Mouse (Mus musculus): Measurements from ENCODE around the gene Acbd3. TPM values are rescaled to one million over a fixed set of nuclear protein-coding genes. Genes with fewer than 3 reads are reported as not detected.

Gene Acbd3
- total and polyA plus RNA-seq, 3 experiments: 17.8 to 23.2 TPM; not detected in 1

DNA sequence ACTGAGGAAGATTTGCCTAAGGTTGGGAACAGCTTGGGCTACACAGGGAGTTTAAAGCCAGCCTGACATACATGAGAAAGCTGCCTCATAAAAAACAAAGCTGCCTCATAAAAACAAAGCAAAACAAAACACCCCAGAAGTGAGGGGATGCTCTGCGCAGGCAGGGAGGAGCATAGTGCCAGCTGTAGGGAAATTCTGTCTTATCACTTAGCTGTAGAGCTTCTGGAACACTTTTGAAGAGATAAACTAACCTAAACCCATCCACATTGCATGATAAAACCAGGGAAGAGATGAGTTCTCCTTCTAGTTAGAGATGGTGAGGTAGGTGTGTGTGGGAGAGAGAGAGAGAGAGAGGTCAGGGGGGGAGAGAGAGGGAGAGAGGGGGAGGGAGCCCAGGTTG is 3.2 kb upstream of the Acbd3 start:
- Histone ChIP-seq H3K4me3 (ENCODE audit: control insufficient read depth in 1 of 2, insufficient read depth in 1 of 2, low read depth in 2 of 2, low read length in 2 of 2) (no peak overlapping the region), H3K79me2 (ENCODE audit: control insufficient read depth, insufficient read depth, low read length, poor library complexity) (peaks cover 16% of the 10 kb centered on the region), H3K9ac (ENCODE audit: control insufficient read depth, low read depth, low read length, poor library complexity, severe bottlenecking) (no peak overlapping the region), H3K9me3 (replicated peaks; ENCODE audit: insufficient read depth, low read length) (no peaks in the 10 kb centered on the region), H3K27ac (ENCODE audit: control insufficient read depth, low read depth, low read length) (peak overlapping the region; percentile 51), H3K4me1 (ENCODE audit: control insufficient read depth in 1 of 2, insufficient read depth in 2 of 2, low read length in 2 of 2) (peaks cover 23 to 49% of the 10 kb centered on the region in 2 experiments), H3K27me3 (ENCODE audit: control insufficient read depth in 1 of 2, insufficient read depth in 2 of 2, low read length in 2 of 2) (no peaks in the 10 kb centered on the region), H3K36me3 (ENCODE audit: control insufficient read depth in 1 of 2, insufficient read depth in 2 of 2, low read length in 2 of 2) (peaks cover 0 to 39% of the 10 kb centered on the region in 2 experiments; a peak in 2 of 4 replicates)
- DNase-seq (ENCODE audit: low read depth, low spot score): peak; percentile 74
- TF ChIP-seq USF1 (IDR thresholded peaks at IDR 0.05; ENCODE audit: low read depth, low read length) (no peak), NRF1 (IDR thresholded peaks at IDR 0.05; ENCODE audit: insufficient read depth, low read depth, low read length, poor library complexity, severe bottlenecking) (peak; percentile 59; the same call in 1 of the 2 replicates), POLR2AphosphoS2 (IDR thresholded peaks at IDR 0.05; ENCODE audit: low read length) (no peak), ZMIZ1 (IDR thresholded peaks at IDR 0.05; ENCODE audit: low read depth, low read length) (no peak), RAD21 (IDR thresholded peaks at IDR 0.05; ENCODE audit: low read depth, low read length) (no peak), MAZ (IDR thresholded peaks at IDR 0.05; ENCODE audit: low read depth, low read length) (peak; percentile 53; the same call in 1 of the 2 replicates), USF2 (IDR thresholded peaks at IDR 0.05; ENCODE audit: borderline replicate concordance in 1 of 2, insufficient read depth in 1 of 2, low read depth in 1 of 2, low read length in 2 of 2) (no peak), GABPA (IDR thresholded peaks at IDR 0.05; ENCODE audit: low read depth, low read length) (no peak), SMC3 (IDR thresholded peaks at IDR 0.05; ENCODE audit: low read depth, low read length) (0 out of 2 replicates have a peak, but pooled peaks have one; percentile 6), MAFK (IDR thresholded peaks at IDR 0.05; ENCODE audit: borderline replicate concordance, low read depth, low read length) (no peak), MXI1 (IDR thresholded peaks at IDR 0.05; ENCODE audit: low read depth, low read length) (peak; percentile 65), CHD2 (IDR thresholded peaks at IDR 0.05; ENCODE audit: low read length) (no peak), ZKSCAN1 (IDR thresholded peaks at IDR 0.05; ENCODE audit: low read depth, low read length) (no peak), SIN3A (IDR thresholded peaks at IDR 0.05; ENCODE audit: low read length) (peak; percentile 88), ZC3H11A (IDR thresholded peaks at IDR 0.05; ENCODE audit: low read depth, low read length) (no peak), MEF2A (IDR thresholded peaks at IDR 0.05; ENCODE audit: extremely low read depth, insufficient replicate concordance, low read depth, low read length, poor library complexity, severe bottlenecking) (no peak), POLR2A (IDR thresholded peaks at IDR 0.05; ENCODE audit: control insufficient read depth in 1 of 2, insufficient read depth in 1 of 2, low read depth in 1 of 2, low read length in 2 of 2, poor library complexity in 1 of 2) (no peak), KAT2A (conservative IDR thresholded peaks at IDR 0.05; ENCODE audit: low read depth, low read length) (0 out of 2 replicates have a peak, but pooled peaks have one; percentile 37), EP300 (IDR thresholded peaks at IDR 0.05; ENCODE audit: low read depth in 1 of 2, low read length in 2 of 2) (peak; percentile 86 to 89), MAX (IDR thresholded peaks at IDR 0.05; ENCODE audit: low read length) (no peak; the same call in none of the 2 replicates), MYC (IDR thresholded peaks at IDR 0.05; ENCODE audit: low read depth, low read length) (0 out of 2 replicates have a peak, but pooled peaks have one; percentile 54), GATA1 (IDR thresholded peaks at IDR 0.05; ENCODE audit: low read depth, low read length) (peak; percentile 96), POLR2AphosphoS5 (IDR thresholded peaks at IDR 0.05; ENCODE audit: borderline replicate concordance, low read depth, low read length) (no peak), ZNF384 (IDR thresholded peaks at IDR 0.05; ENCODE audit: low read depth, low read length) (no peak), TBP (IDR thresholded peaks at IDR 0.05; ENCODE audit: low read depth, low read length) (no peak), CHD1 (IDR thresholded peaks at IDR 0.05; ENCODE audit: low read depth, low read length) (no peak), HCFC1 (IDR thresholded peaks at IDR 0.05; ENCODE audit: low read depth, low read length) (peak; percentile 56; the same call in 1 of the 2 replicates), MYB (IDR thresholded peaks at IDR 0.05; ENCODE audit: low read depth, low read length) (no peak; the same call in 1 of the 2 replicates), NELFE (IDR thresholded peaks at IDR 0.05; ENCODE audit: low read depth, low read length) (no peak), ELF1 (IDR thresholded peaks at IDR 0.05; ENCODE audit: low read depth, low read length) (peak; percentile 22; the same call in 1 of the 2 replicates), TCF12 (IDR thresholded peaks at IDR 0.05; ENCODE audit: low read depth, low read length) (peak; percentile 94), TAL1 (IDR thresholded peaks at IDR 0.05; ENCODE audit: low read length) (peak; percentile 52), UBTF (IDR thresholded peaks at IDR 0.05; ENCODE audit: borderline replicate concordance, insufficient read depth, low read depth, low read length) (no peak), E2F4 (IDR thresholded peaks at IDR 0.05; ENCODE audit: borderline replicate concordance, low read depth, low read length) (no peak), RCOR1 (IDR thresholded peaks at IDR 0.05; ENCODE audit: low read depth, low read length) (peak; percentile 92), BHLHE40 (IDR thresholded peaks at IDR 0.05; ENCODE audit: borderline replicate concordance, low read depth, low read length) (peak; percentile 70; the same call in 1 of the 2 replicates), JUND (IDR thresholded peaks at IDR 0.05; ENCODE audit: low read depth, low read length) (0 out of 2 replicates have a peak, but pooled peaks have one; percentile 44)

All from MEL (cell line).